Mouse (Mus musculus): ENCODE results near the gene Gm3435. TPM values are rescaled to one million over a fixed set of nuclear protein-coding genes. Genes with fewer than 3 reads are reported as not detected.
"Not testable (repeated sequence)": the region's sequence is repeated elsewhere in the genome, so short reads cannot be mapped to it uniquely, and the experiment has no call there.

The Gm3435 gene
- polyA plus RNA-seq, 1 experiment from 2014 or later: 7.8 TPM

GRCm38 (mm10) chr17:15053829-15054200, 43.8 kb downstream of the Gm3435 start:
- not testable (repeated sequence) for DNase-seq (ENCODE audit: low spot score); H3K4me1 ChIP-seq; H3K27ac ChIP-seq (replicated peaks); H3K9me3 ChIP-seq; H3K4me3 ChIP-seq; H3K27me3 ChIP-seq (replicated peaks; ENCODE audit: low read depth, poor library complexity, severe bottlenecking)
- H3K36me3 ChIP-seq (replicated peaks): peaks cover 33% of the 10 kb centered on the region
- WGBS: 95% methylated on average over 12 of the region's 13 CpGs

- 91% methylated on average over 4 of the region's 4 CpGs for WGBS
- Histone ChIP-seq H3K4me1 (no peaks in the 10 kb centered on the region), H3K9me3 (no peaks in the 10 kb centered on the region), H3K4me3 (no peak overlapping the region), H3K27me3 (replicated peaks; ENCODE audit: low read depth, poor library complexity, severe bottlenecking) (no peaks in the 10 kb centered on the region), H3K36me3 (replicated peaks) (peaks cover 52% of the 10 kb centered on the region), H3K27ac (replicated peaks) (no peak overlapping the region)
- DNase-seq (ENCODE audit: low spot score): no peak
These were observed 45.9 kb downstream of the Gm3435 start for GRCm38 (mm10) chr17:15055925-15056324.

GRCm38 (mm10) chr17:15058161-15058591, 48.2 kb downstream of the Gm3435 start:
- WGBS: 90% methylated on average over 5 of the region's 5 CpGs

GRCm38 (mm10) chr17:15059646-15060045, 49.7 kb downstream of the Gm3435 start:
- H3K4me3 ChIP-seq: no peak overlapping the region
- no peak overlapping the region for H3K27ac ChIP-seq (replicated peaks)
- 95% methylated on average over 14 of the region's 14 CpGs for WGBS
- peaks cover 82% of the 10 kb centered on the region for H3K36me3 ChIP-seq (replicated peaks)
- no peak for DNase-seq (ENCODE audit: low spot score)
- no peaks in the 10 kb centered on the region for H3K9me3 ChIP-seq
- no peaks in the 10 kb centered on the region for H3K4me1 ChIP-seq
- H3K27me3 ChIP-seq (replicated peaks; ENCODE audit: low read depth, poor library complexity, severe bottlenecking): no peaks in the 10 kb centered on the region

More at GRCm38 (mm10) chr17:15058161-15058591, 48.2 kb downstream of the Gm3435 start:
- H3K9me3 ChIP-seq: no peaks in the 10 kb centered on the region
- H3K27ac ChIP-seq (replicated peaks): no peak overlapping the region
- no peak for DNase-seq (ENCODE audit: low spot score)
- no peaks in the 10 kb centered on the region for H3K4me1 ChIP-seq
- peaks cover 75% of the 10 kb centered on the region for H3K36me3 ChIP-seq (replicated peaks)
- H3K4me3 ChIP-seq: no peak overlapping the region
- H3K27me3 ChIP-seq (replicated peaks; ENCODE audit: low read depth, poor library complexity, severe bottlenecking): no peaks in the 10 kb centered on the region

GRCm38 (mm10) chr17:15060356-15060755, 50.4 kb downstream of the Gm3435 start:
- no peak overlapping the region for H3K27ac ChIP-seq (replicated peaks)
- WGBS: 89% methylated on average over 6 of the region's 6 CpGs
- no peak overlapping the region for H3K4me3 ChIP-seq
- peaks cover 77% of the 10 kb centered on the region for H3K36me3 ChIP-seq (replicated peaks)
- H3K27me3 ChIP-seq (replicated peaks; ENCODE audit: low read depth, poor library complexity, severe bottlenecking): no peaks in the 10 kb centered on the region
- no peaks in the 10 kb centered on the region for H3K4me1 ChIP-seq
- no peak for DNase-seq (ENCODE audit: low spot score)
- no peaks in the 10 kb centered on the region for H3K9me3 ChIP-seq

GRCm38 (mm10) chr17:15065391-15066024, 55.5 kb downstream of the Gm3435 start:
- Histone ChIP-seq H3K27me3 (replicated peaks; ENCODE audit: low read depth, poor library complexity, severe bottlenecking) (no peaks in the 10 kb centered on the region), H3K4me3 (no peak overlapping the region)
- 44% methylated on average over 13 of the region's 13 CpGs for WGBS

GRCm38 (mm10) chr17:15066066-15066465, 56.1 kb downstream of the Gm3435 start:
- Histone ChIP-seq H3K4me3 (no peak overlapping the region), H3K4me1 (peaks cover 7% of the 10 kb centered on the region), H3K27ac (replicated peaks) (peak overlapping the region; percentile 48; the same call in 1 of the 2 replicates), H3K36me3 (replicated peaks) (peaks cover 28% of the 10 kb centered on the region), H3K27me3 (replicated peaks; ENCODE audit: low read depth, poor library complexity, severe bottlenecking) (no peaks in the 10 kb centered on the region), H3K9me3 (no peaks in the 10 kb centered on the region)
- 52% methylated on average over 6 of the region's 6 CpGs for WGBS
- no peak for DNase-seq (ENCODE audit: low spot score)

More at GRCm38 (mm10) chr17:15065391-15066024, 55.5 kb downstream of the Gm3435 start:
- peak; percentile 71 for DNase-seq (ENCODE audit: low spot score)
- Histone ChIP-seq H3K27ac (replicated peaks) (peak overlapping the region; percentile 48; the same call in 1 of the 2 replicates), H3K9me3 (no peaks in the 10 kb centered on the region), H3K36me3 (replicated peaks) (peaks cover 32% of the 10 kb centered on the region), H3K4me1 (peaks cover 7% of the 10 kb centered on the region)

- H3K27ac ChIP-seq (replicated peaks): no peak overlapping the region
- DNase-seq (ENCODE audit: low spot score): no peak
- 77% methylated on average over 1 of the region's 1 CpGs for WGBS
- no peaks in the 10 kb centered on the region for H3K9me3 ChIP-seq
- no peak overlapping the region for H3K4me3 ChIP-seq
- peaks cover 20% of the 10 kb centered on the region for H3K36me3 ChIP-seq (replicated peaks)
- no peaks in the 10 kb centered on the region for H3K27me3 ChIP-seq (replicated peaks; ENCODE audit: low read depth, poor library complexity, severe bottlenecking)
- peaks cover 7% of the 10 kb centered on the region for H3K4me1 ChIP-seq
These were observed 56.9 kb downstream of the Gm3435 start for GRCm38 (mm10) chr17:15066911-15067310.

GRCm38 (mm10) chr17:15068040-15068792, 58.2 kb downstream of the Gm3435 start:
- Histone ChIP-seq H3K9me3 (no peaks in the 10 kb centered on the region), H3K4me1 (peaks cover 7% of the 10 kb centered on the region), H3K27me3 (replicated peaks; ENCODE audit: low read depth, poor library complexity, severe bottlenecking) (no peaks in the 10 kb centered on the region), H3K36me3 (replicated peaks) (peaks cover 7% of the 10 kb centered on the region; the same call in 1 of the 2 replicates), H3K4me3 (no peak overlapping the region), H3K27ac (replicated peaks) (no peak overlapping the region)
- no peak for DNase-seq (ENCODE audit: low spot score)
- WGBS: 65% methylated on average over 8 of the region's 8 CpGs

GRCm38 (mm10) chr17:15069124-15069523, 59.1 kb downstream of the Gm3435 start:
- WGBS: 68% methylated on average over 2 of the region's 2 CpGs
- no peaks in the 10 kb centered on the region for H3K27me3 ChIP-seq (replicated peaks; ENCODE audit: low read depth, poor library complexity, severe bottlenecking)
- no peak for DNase-seq (ENCODE audit: low spot score)
- H3K4me3 ChIP-seq: no peak overlapping the region
- no peak overlapping the region for H3K27ac ChIP-seq (replicated peaks)
- no peaks in the 10 kb centered on the region for H3K36me3 ChIP-seq (replicated peaks)
- H3K4me1 ChIP-seq: peaks cover 7% of the 10 kb centered on the region
- H3K9me3 ChIP-seq: no peaks in the 10 kb centered on the region

Other genes starting within 250 kb of the Gm3435 start
- 4.3 and 5.0 TPM in 2 replicates for gene Wdr27, start 67.0 kb upstream of the Gm3435 start, polyA plus RNA-seq (2016; fragmentation: Nextera tagmentation; extraction: Ambion mirVana)
- 24.9 and 27.3 TPM in 2 replicates for gene 1600012H06Rik, start 67.0 kb upstream of the Gm3435 start, polyA plus RNA-seq (2016; fragmentation: Nextera tagmentation; extraction: Ambion mirVana)
- 28.2 and 33.8 TPM in 2 replicates for gene Phf10, start 48.9 kb upstream of the Gm3435 start, polyA plus RNA-seq (2016; fragmentation: Nextera tagmentation; extraction: Ambion mirVana)
- gene 9030025P20Rik, start 31.7 kb upstream of the Gm3435 start, polyA plus RNA-seq (2016; fragmentation: Nextera tagmentation; extraction: Ambion mirVana): 8.6 and 11.9 TPM in 2 replicates
- gene Gm3417, start 31.4 kb upstream of the Gm3435 start, polyA plus RNA-seq (2016; fragmentation: Nextera tagmentation; extraction: Ambion mirVana): 0.55 and 1.3 TPM in 2 replicates
- 93.9 and 95.6 TPM in 2 replicates for gene Ermard, start 31.0 kb downstream of the Gm3435 start, polyA plus RNA-seq (2016; fragmentation: Nextera tagmentation; extraction: Ambion mirVana)
- gene Tcte3, start 31.3 kb downstream of the Gm3435 start, polyA plus RNA-seq (2016; fragmentation: Nextera tagmentation; extraction: Ambion mirVana): not detected in 2 replicates
- gene Gm3448, start 31.4 kb downstream of the Gm3435 start, polyA plus RNA-seq (2016; fragmentation: Nextera tagmentation; extraction: Ambion mirVana): 3.7 and 4.2 TPM in 2 replicates

All from embryonic facial prominence, embryonic 10.5 days (tissue).